Mouse (Mus musculus) gonadal fat pad, adult 2 months (tissue): Measurements from ENCODE around the gene Nbeal2. TPM values are rescaled to one million over a fixed set of nuclear protein-coding genes. Genes with fewer than 3 reads are reported as not detected.
"Not testable (repeated sequence)": the region's sequence is repeated elsewhere in the genome, so short reads cannot be mapped to it uniquely, and the experiment has no call there.

Source experiments
- DNase-seq: peaks from one replicate; pipeline ENCODE4 v3.0.0-alpha.2; 2012; ENCODE audit warnings: low read depth
- polyA plus RNA-seq: library from polyadenylated mRNA; depleted of rRNA; stranded (reverse); fragments of >200 nt; gene quantifications from 2 replicates; pipeline ENCODE4 v1.2.3, GENCODE M21; 2012; rRNA removed

Nbeal2 gene
- 18.7 and 23.3 TPM in 2 replicates for polyA plus RNA-seq

- DNase-seq = no peak
Measured at GRCm38 (mm10) chr9:110653655-110654461, at the start of gene Nbeal2. TSS of gene Nbeal2 (minus strand) at chr9:110654161.

- DNase-seq = no peak
Measured at GRCm38 (mm10) chr9:110702848-110703247, 48.9 kb upstream of the Nbeal2 start.

GRCm38 (mm10) chr9:110701114-110702032 is 47.4 kb upstream of the Nbeal2 start:
- DNase-seq = no peak

- no peak for DNase-seq
Measured at GRCm38 (mm10) chr9:110699574-110699973, 45.6 kb upstream of the Nbeal2 start.

GRCm38 (mm10) chr9:110697465-110697864 is 43.5 kb upstream of the Nbeal2 start:
- DNase-seq = no peak

- DNase-seq = no peak
Measured at GRCm38 (mm10) chr9:110696427-110696826, 42.5 kb upstream of the Nbeal2 start.

- no peak for DNase-seq
Measured at GRCm38 (mm10) chr9:110695165-110695755, 41.3 kb upstream of the Nbeal2 start.

- DNase-seq = no peak
Measured at GRCm38 (mm10) chr9:110689261-110689779, 35.4 kb upstream of the Nbeal2 start.

- DNase-seq = no peak
Measured at GRCm38 (mm10) chr9:110687846-110688245, 33.9 kb upstream of the Nbeal2 start.

GRCm38 (mm10) chr9:110687061-110687460 is 33.1 kb upstream of the Nbeal2 start:
- no peak for DNase-seq

- no peak for DNase-seq
Measured at GRCm38 (mm10) chr9:110686472-110686871, 32.5 kb upstream of the Nbeal2 start.

- no peak for DNase-seq
Measured at GRCm38 (mm10) chr9:110685591-110685990, 31.6 kb upstream of the Nbeal2 start.

- no peak for DNase-seq
Measured at GRCm38 (mm10) chr9:110685187-110685586, 31.2 kb upstream of the Nbeal2 start.

- DNase-seq = no peak
Measured at GRCm38 (mm10) chr9:110684100-110684831, 30.3 kb upstream of the Nbeal2 start.

GRCm38 (mm10) chr9:110683574-110684099 is 29.7 kb upstream of the Nbeal2 start:
- no peak for DNase-seq

- not testable (repeated sequence) for DNase-seq
Measured at GRCm38 (mm10) chr9:110682697-110683096, 28.7 kb upstream of the Nbeal2 start.

- DNase-seq = no peak
Measured at GRCm38 (mm10) chr9:110682255-110682654, 28.3 kb upstream of the Nbeal2 start.

- no peak for DNase-seq
Measured at GRCm38 (mm10) chr9:110681817-110682216, 27.9 kb upstream of the Nbeal2 start.

GRCm38 (mm10) chr9:110680736-110681507 is 27.0 kb upstream of the Nbeal2 start:
- no peak for DNase-seq

- DNase-seq = no peak
Measured at GRCm38 (mm10) chr9:110678886-110679285, 24.9 kb upstream of the Nbeal2 start.
